Mouse (Mus musculus): Measurements from ENCODE around the gene Rbms3. TPM values are rescaled to one million over a fixed set of nuclear protein-coding genes. Genes with fewer than 3 reads are reported as not detected.

The Rbms3 gene
- polyA plus RNA-seq, 1 experiment from 2014 or later = 13.1 TPM

GRCm38 (mm10) chr9:116631816-116632215 lies 997.9 kb downstream of the Rbms3 start:
- 94% methylated on average over 1 of the region's 1 CpGs for WGBS
- Histone ChIP-seq H3K27ac (no peak overlapping the region), H3K27me3 (no peaks in the 10 kb centered on the region)

GRCm38 (mm10) chr9:116630805-116631204 lies 998.9 kb downstream of the Rbms3 start:
- no peak overlapping the region for H3K9ac ChIP-seq
- no peak overlapping the region for H3K4me2 ChIP-seq
- no peaks in the 10 kb centered on the region for H3K27me3 ChIP-seq
- ATAC-seq = no peak
- peaks cover 4% of the 10 kb centered on the region; the same call in 1 of the 2 replicates for H3K9me3 ChIP-seq (replicated peaks)
- no peak overlapping the region for H3K4me3 ChIP-seq
- no peaks in the 10 kb centered on the region for H3K36me3 ChIP-seq (ENCODE audit: poor library complexity, severe bottlenecking)
- WGBS = 87% methylated on average over 10 of the region's 10 CpGs
- H3K4me1 ChIP-seq = no peaks in the 10 kb centered on the region
- H3K27ac ChIP-seq = no peak overlapping the region

More at GRCm38 (mm10) chr9:116631816-116632215, 997.9 kb downstream of the Rbms3 start:
- Histone ChIP-seq H3K9ac (no peak overlapping the region), H3K4me3 (no peak overlapping the region), H3K4me2 (no peak overlapping the region), H3K36me3 (ENCODE audit: poor library complexity, severe bottlenecking) (no peaks in the 10 kb centered on the region), H3K4me1 (no peaks in the 10 kb centered on the region), H3K9me3 (replicated peaks) (peaks cover 4% of the 10 kb centered on the region; the same call in 1 of the 2 replicates)
- ATAC-seq = no peak

- Histone ChIP-seq H3K4me3 (no peak overlapping the region), H3K9me3 (replicated peaks) (no peaks in the 10 kb centered on the region), H3K4me1 (0 out of 2 replicates have a peak, but pooled peaks cover 7% of the 10 kb centered on the region), H3K4me2 (no peak overlapping the region), H3K36me3 (ENCODE audit: poor library complexity, severe bottlenecking) (no peaks in the 10 kb centered on the region), H3K27ac (no peak overlapping the region), H3K27me3 (no peaks in the 10 kb centered on the region), H3K9ac (no peak overlapping the region)
- ATAC-seq = no peak
- 84% methylated on average over 5 of the region's 5 CpGs for WGBS
These were observed 1009.3 kb downstream of the Rbms3 start for GRCm38 (mm10) chr9:116620434-116620833.

GRCm38 (mm10) chr9:116618886-116619285 lies 1010.8 kb downstream of the Rbms3 start:
- Histone ChIP-seq H3K9ac (no peak overlapping the region), H3K27ac (no peak overlapping the region), H3K27me3 (no peaks in the 10 kb centered on the region), H3K9me3 (replicated peaks) (no peaks in the 10 kb centered on the region), H3K4me1 (0 out of 2 replicates have a peak, but pooled peaks cover 7% of the 10 kb centered on the region), H3K4me3 (no peak overlapping the region), H3K4me2 (no peak overlapping the region), H3K36me3 (ENCODE audit: poor library complexity, severe bottlenecking) (no peaks in the 10 kb centered on the region)
- WGBS = 96% methylated on average over 5 of the region's 5 CpGs
- ATAC-seq = no peak

GRCm38 (mm10) chr9:116613276-116613675 lies 1016.4 kb downstream of the Rbms3 start:
- H3K27me3 ChIP-seq = no peaks in the 10 kb centered on the region
- no peak overlapping the region for H3K9ac ChIP-seq
- no peak overlapping the region for H3K4me2 ChIP-seq
- H3K9me3 ChIP-seq (replicated peaks) = no peaks in the 10 kb centered on the region
- ATAC-seq = no peak
- no peaks in the 10 kb centered on the region for H3K4me1 ChIP-seq
- no peaks in the 10 kb centered on the region for H3K36me3 ChIP-seq (ENCODE audit: poor library complexity, severe bottlenecking)
- H3K27ac ChIP-seq = no peak overlapping the region
- H3K4me3 ChIP-seq = no peak overlapping the region
- 95% methylated on average over 7 of the region's 7 CpGs for WGBS

- Histone ChIP-seq H3K9ac (no peak overlapping the region), H3K27me3 (no peaks in the 10 kb centered on the region), H3K9me3 (replicated peaks) (no peaks in the 10 kb centered on the region), H3K36me3 (ENCODE audit: poor library complexity, severe bottlenecking) (no peaks in the 10 kb centered on the region), H3K27ac (no peak overlapping the region), H3K4me1 (no peaks in the 10 kb centered on the region), H3K4me2 (no peak overlapping the region), H3K4me3 (no peak overlapping the region)
- 97% methylated on average over 10 of the region's 10 CpGs for WGBS
- no peak for ATAC-seq
These were observed 1033.7 kb downstream of the Rbms3 start for GRCm38 (mm10) chr9:116596046-116596445.

GRCm38 (mm10) chr9:116592486-116592885 lies 1037.2 kb downstream of the Rbms3 start:
- no peaks in the 10 kb centered on the region for H3K36me3 ChIP-seq (ENCODE audit: poor library complexity, severe bottlenecking)
- 0 out of 2 replicates have a peak, but pooled peaks cover 6% of the 10 kb centered on the region for H3K9me3 ChIP-seq (replicated peaks)
- 84% methylated on average over 4 of the region's 4 CpGs for WGBS
- ATAC-seq = no peak
- H3K9ac ChIP-seq = no peak overlapping the region
- no peaks in the 10 kb centered on the region for H3K4me1 ChIP-seq
- no peak overlapping the region for H3K4me3 ChIP-seq
- H3K4me2 ChIP-seq = no peak overlapping the region
- H3K27ac ChIP-seq = no peak overlapping the region
- no peaks in the 10 kb centered on the region for H3K27me3 ChIP-seq

- WGBS = 86% methylated on average over 9 of the region's 9 CpGs
- Histone ChIP-seq H3K4me2 (no peak overlapping the region), H3K27ac (no peak overlapping the region), H3K9ac (no peak overlapping the region), H3K4me1 (no peaks in the 10 kb centered on the region), H3K36me3 (ENCODE audit: poor library complexity, severe bottlenecking) (no peaks in the 10 kb centered on the region), H3K27me3 (no peaks in the 10 kb centered on the region), H3K9me3 (replicated peaks) (0 out of 2 replicates have a peak, but pooled peaks cover 6% of the 10 kb centered on the region), H3K4me3 (no peak overlapping the region)
- ATAC-seq = no peak
These were observed 1038.6 kb downstream of the Rbms3 start for GRCm38 (mm10) chr9:116591071-116591470.

- ATAC-seq = no peak
- no peak overlapping the region for H3K9ac ChIP-seq
- no peaks in the 10 kb centered on the region for H3K9me3 ChIP-seq (replicated peaks)
- H3K27me3 ChIP-seq = no peaks in the 10 kb centered on the region
- no peaks in the 10 kb centered on the region for H3K4me1 ChIP-seq
- H3K27ac ChIP-seq = no peak overlapping the region
- WGBS = 87% methylated on average over 2 of the region's 2 CpGs
- no peak overlapping the region for H3K4me2 ChIP-seq
- no peaks in the 10 kb centered on the region for H3K36me3 ChIP-seq (ENCODE audit: poor library complexity, severe bottlenecking)
- no peak overlapping the region for H3K4me3 ChIP-seq
These were observed 1060.0 kb downstream of the Rbms3 start for GRCm38 (mm10) chr9:116569680-116570079.

- no peaks in the 10 kb centered on the region for H3K4me1 ChIP-seq
- no peak overlapping the region for H3K4me3 ChIP-seq
- no peak for ATAC-seq
- no peaks in the 10 kb centered on the region for H3K9me3 ChIP-seq (replicated peaks)
- H3K9ac ChIP-seq = no peak overlapping the region
- H3K4me2 ChIP-seq = no peak overlapping the region
- H3K27me3 ChIP-seq = no peaks in the 10 kb centered on the region
- no peaks in the 10 kb centered on the region for H3K36me3 ChIP-seq (ENCODE audit: poor library complexity, severe bottlenecking)
- WGBS = 86% methylated on average over 7 of the region's 7 CpGs
- H3K27ac ChIP-seq = no peak overlapping the region
These were observed 1063.0 kb downstream of the Rbms3 start for GRCm38 (mm10) chr9:116566711-116567110.

GRCm38 (mm10) chr9:116557781-116558180 lies 1071.9 kb downstream of the Rbms3 start:
- no peak for ATAC-seq
- H3K27ac ChIP-seq = no peak overlapping the region
- WGBS = 97% methylated on average over 5 of the region's 5 CpGs
- no peaks in the 10 kb centered on the region for H3K9me3 ChIP-seq (replicated peaks)
- H3K4me1 ChIP-seq = 0 out of 2 replicates have a peak, but pooled peaks cover 9% of the 10 kb centered on the region
- no peaks in the 10 kb centered on the region for H3K36me3 ChIP-seq (ENCODE audit: poor library complexity, severe bottlenecking)
- H3K4me2 ChIP-seq = no peak overlapping the region
- no peak overlapping the region for H3K4me3 ChIP-seq
- H3K27me3 ChIP-seq = no peaks in the 10 kb centered on the region
- H3K9ac ChIP-seq = no peak overlapping the region

- Histone ChIP-seq H3K36me3 (ENCODE audit: poor library complexity, severe bottlenecking) (no peaks in the 10 kb centered on the region), H3K4me1 (0 out of 2 replicates have a peak, but pooled peaks cover 9% of the 10 kb centered on the region), H3K27ac (no peak overlapping the region), H3K9me3 (replicated peaks) (no peaks in the 10 kb centered on the region), H3K27me3 (no peaks in the 10 kb centered on the region), H3K9ac (0 out of 2 replicates have a peak overlapping the region, but pooled peaks have one; percentile 8), H3K4me3 (no peak overlapping the region), H3K4me2 (no peak overlapping the region)
- 19% methylated on average over 8 of the region's 8 CpGs for WGBS
- no peak for ATAC-seq
These were observed 1073.1 kb downstream of the Rbms3 start for GRCm38 (mm10) chr9:116556641-116557040.

GRCm38 (mm10) chr9:116553181-116553580 lies 1076.5 kb downstream of the Rbms3 start:
- Histone ChIP-seq H3K4me1 (0 out of 2 replicates have a peak, but pooled peaks cover 9% of the 10 kb centered on the region), H3K4me2 (no peak overlapping the region), H3K36me3 (ENCODE audit: poor library complexity, severe bottlenecking) (no peaks in the 10 kb centered on the region), H3K9ac (no peak overlapping the region), H3K27ac (no peak overlapping the region), H3K9me3 (replicated peaks) (no peaks in the 10 kb centered on the region), H3K4me3 (no peak overlapping the region), H3K27me3 (no peaks in the 10 kb centered on the region)
- ATAC-seq = no peak
- 90% methylated on average over 3 of the region's 3 CpGs for WGBS

Data from forebrain, embryonic 13.5 days (tissue).